Mouse (Mus musculus) heart, adult 2 months (tissue): ENCODE data around the gene Trappc1. TPM values are rescaled to one million over a fixed set of nuclear protein-coding genes. Genes with fewer than 3 reads are reported as not detected.
A peak's percentile ranks its signal among the peaks of the same experiment; 100 is the strongest.

Source experiments
- DNase-seq, 2 experiments: peaks; one replicate each; pipeline ENCODE4 v3.0.0; 2021
- H3K27ac ChIP-seq: fragments of 200-600 bp; 2 replicates; pipeline ENCODE4 v1.8.1; 2022
- H3K27me3 ChIP-seq: fragments of 200-500 bp; 2 replicates; pipeline ENCODE4 v1.6.1; 2012; ENCODE audit warnings: mild to moderate bottlenecking, low read length, inconsistent platforms, mixed read lengths; ENCODE audit not compliant: control insufficient read depth, insufficient read depth
- H3K36me3 ChIP-seq: fragments of 200-500 bp; 2 replicates; pipeline ENCODE4 v1.6.1; 2012; ENCODE audit warnings: low read length, inconsistent platforms; ENCODE audit not compliant: control insufficient read depth, insufficient read depth
- H3K4me1 ChIP-seq: fragments of 200-500 bp; 2 replicates; pipeline ENCODE4 v1.6.1; 2011; ENCODE audit warnings: low read length; ENCODE audit not compliant: control insufficient read depth, insufficient read depth
- H3K4me3 ChIP-seq: fragments of 200-600 bp; 2 replicates; pipeline ENCODE4 v1.8.1; 2022
- H3K79me2 ChIP-seq: fragments of 200-500 bp; replicated peaks from 2 replicates; pipeline ENCODE4 v1.6.1; 2012; ENCODE audit warnings: mild to moderate bottlenecking, inconsistent platforms, low read length, moderate library complexity, mixed read lengths; ENCODE audit not compliant: control insufficient read depth, insufficient read depth
- H3K9ac ChIP-seq: fragments of 200-500 bp; 2 replicates; pipeline ENCODE4 v1.6.1; 2012; ENCODE audit warnings: low read depth, mild to moderate bottlenecking, control low read depth, inconsistent platforms, low read length, mixed read lengths
- CTCF ChIP-seq: fragments of 200-600 bp; IDR thresholded peaks from 2 replicates; pipeline ENCODE4 v1.8.1; 2022; ENCODE audit warnings: antibody characterized with exemption, mild to moderate bottlenecking, moderate library complexity
- EP300 ChIP-seq: fragments of 200-500 bp; IDR thresholded peaks from 2 replicates; pipeline ENCODE4 v1.6.1; 2011; ENCODE audit warnings: low read depth, low read length, control low read depth; ENCODE audit not compliant: insufficient read depth
- POLR2A ChIP-seq: fragments of 200-500 bp; IDR thresholded peaks from 2 replicates; pipeline ENCODE4 v1.6.1; 2011; ENCODE audit warnings: mild to moderate bottlenecking, low read depth, low read length, control low read depth; ENCODE audit not compliant: insufficient read depth
- WGBS: fragments of 180-500 bp; shearing (Covaris S2); methylation state at CpG from one replicate; pipeline ENCODE4 v1.1.7; 2018; 5-methylcytosine and 5-hydroxymethylcytosine counted together
- intact Hi-C: fragments of 180-260 bp; cut with DNase I; formaldehyde crosslinking; loops from one replicate; pipeline ENCODE4 v1.15.1; 2025
- polyA plus RNA-seq: library from polyadenylated mRNA; depleted of rRNA; stranded (reverse); fragments of >200 nt; gene quantifications from 2 replicates; pipeline ENCODE4 v1.2.3, GENCODE M21; 2012
- total RNA-seq, 2 experiments: library from RNA; stranded (reverse); gene quantifications; 2 replicates each; pipeline ENCODE4 v1.2.3; 2021

Gene Trappc1
- total and polyA plus RNA-seq, 3 experiments: 45.5 to 48.0 (median 46.6) TPM

DNA sequence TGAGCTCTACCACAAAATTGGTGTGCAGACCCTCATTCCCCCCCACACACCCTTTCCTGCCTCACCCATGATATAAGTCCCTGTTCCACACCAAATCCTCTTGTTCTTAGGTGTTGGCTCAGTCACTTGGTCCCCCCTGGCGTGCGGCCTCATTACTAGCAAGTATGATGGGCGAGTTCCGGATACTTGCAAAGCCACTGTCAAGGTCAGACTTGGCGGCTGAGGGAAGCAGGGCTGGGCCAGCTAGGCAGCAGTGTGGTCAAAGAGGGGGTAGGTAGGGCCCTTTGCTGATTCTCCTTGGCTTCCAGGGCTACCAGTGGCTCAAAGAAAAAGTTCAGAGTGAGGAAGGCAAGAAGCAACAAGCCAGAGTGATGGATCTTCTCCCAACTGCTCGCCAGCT, 7.4 kb downstream of the Trappc1 start:
- no peak overlapping the region for H3K4me3 ChIP-seq
- H3K79me2 ChIP-seq: no peaks in the 10 kb centered on the region
- peaks cover 1% of the 10 kb centered on the region; the same call in 1 of the 2 replicates for H3K27me3 ChIP-seq
- 91% methylated on average over 6 of the region's 6 CpGs for WGBS
- DNase-seq: no peak
- TF ChIP-seq POLR2A (no peak), CTCF (no peak), EP300 (no peak)
- no peaks in the 10 kb centered on the region for H3K36me3 ChIP-seq
- H3K9ac ChIP-seq: no peak overlapping the region
- intact Hi-C loops: no loop called here
- no peak overlapping the region for H3K27ac ChIP-seq
- H3K4me1 ChIP-seq: peaks cover 4% of the 10 kb centered on the region

DNA sequence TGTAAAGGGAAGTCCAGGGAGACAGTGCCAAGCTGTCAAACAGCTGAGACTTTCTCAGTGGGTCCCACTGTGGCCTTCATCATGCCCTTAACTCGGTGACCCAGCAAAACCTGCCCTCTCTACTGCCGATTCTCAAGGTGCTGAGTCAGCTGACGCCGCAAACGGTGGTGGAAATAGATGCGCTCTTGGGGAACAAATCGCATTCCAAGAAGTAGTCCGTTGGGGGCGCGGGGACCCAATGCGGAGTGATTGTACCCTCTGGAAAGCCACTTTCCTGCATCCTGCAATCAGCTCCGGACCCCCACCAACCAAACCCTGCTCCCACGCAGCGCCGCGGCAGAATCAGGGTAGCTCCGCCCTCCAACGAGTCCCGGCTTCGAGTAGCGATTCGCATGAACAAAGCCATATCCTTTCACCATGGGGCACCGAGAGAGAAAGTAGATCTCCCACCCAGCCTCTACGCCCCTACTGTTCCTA, 8.2 kb downstream of the Trappc1 start:
- Histone ChIP-seq H3K4me3 (peak overlapping the region; percentile 83), H3K9ac (peak overlapping the region; percentile 84), H3K79me2 (no peaks in the 10 kb centered on the region), H3K4me1 (peaks cover 4% of the 10 kb centered on the region), H3K27me3 (no peaks in the 10 kb centered on the region), H3K36me3 (no peaks in the 10 kb centered on the region), H3K27ac (peak overlapping the region; percentile 72)
- TF ChIP-seq POLR2A (peak; percentile 87), CTCF (no peak), EP300 (peak; percentile 73)
- peak; percentile 78 to 81 for DNase-seq
- WGBS: 1% methylated on average over 24 of the region's 24 CpGs
- intact Hi-C loops: no loop called here

DNA sequence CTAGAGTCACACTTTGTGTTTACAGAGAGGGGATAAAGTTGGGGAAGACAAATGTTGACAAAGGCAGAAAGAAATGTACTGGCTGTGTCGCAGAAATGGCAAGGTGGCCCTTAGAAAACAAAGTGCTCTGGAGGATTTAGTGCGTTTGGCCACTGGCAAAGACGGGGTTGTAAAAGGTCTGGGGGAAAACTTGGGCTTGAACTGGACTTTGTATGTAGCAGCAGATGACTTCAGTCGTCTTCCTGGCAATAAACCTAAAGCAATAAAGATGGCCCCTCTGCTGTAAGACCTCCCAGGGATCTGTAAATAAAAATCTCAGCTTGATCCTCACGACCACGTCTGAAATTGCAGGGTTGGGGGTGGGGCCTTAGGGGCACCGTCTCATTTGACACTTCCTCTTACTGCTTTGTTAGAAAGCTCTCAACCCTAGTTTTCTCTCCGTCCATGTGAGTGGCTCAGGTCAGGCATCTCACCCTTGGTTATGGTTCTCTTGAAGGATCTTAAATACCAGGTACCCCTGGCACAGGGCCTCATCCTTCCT, 9.0 kb downstream of the Trappc1 start:
- Histone ChIP-seq H3K4me3 (no peak overlapping the region), H3K27ac (no peak overlapping the region; the same call in 1 of the 2 replicates), H3K4me1 (peaks cover 4% of the 10 kb centered on the region), H3K36me3 (no peaks in the 10 kb centered on the region), H3K27me3 (no peaks in the 10 kb centered on the region), H3K9ac (no peak overlapping the region), H3K79me2 (no peaks in the 10 kb centered on the region)
- TF ChIP-seq CTCF: no peak
- TF ChIP-seq POLR2A: no peak
- no peak for TF ChIP-seq EP300
- 69% methylated on average over 8 of the region's 8 CpGs for WGBS
- intact Hi-C loops: no loop called here
- no peak for DNase-seq

DNA sequence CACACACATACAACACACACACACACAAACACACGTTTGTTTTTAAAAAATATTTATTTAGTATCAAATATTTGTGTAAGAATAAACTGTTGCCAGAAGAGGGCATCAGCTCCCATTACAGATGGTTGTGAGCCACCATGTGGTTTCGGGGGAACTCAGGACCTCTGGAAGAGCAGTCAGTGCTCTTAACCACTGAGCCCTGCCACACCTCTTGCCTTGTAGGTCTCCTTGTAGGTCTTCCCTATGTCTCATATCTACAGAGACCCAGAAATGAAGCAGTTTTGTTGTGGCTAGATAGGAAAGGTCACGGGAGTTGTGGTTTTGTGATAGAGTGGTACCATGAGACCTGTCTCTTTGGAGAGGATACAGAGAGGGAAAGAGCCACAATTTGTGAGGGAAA, 10.1 kb downstream of the Trappc1 start:
- H3K27ac ChIP-seq: peak overlapping the region; percentile 46
- intact Hi-C loops: no loop called here
- peaks cover 4% of the 10 kb centered on the region for H3K4me1 ChIP-seq
- DNase-seq: no peak
- TF ChIP-seq CTCF (peak; percentile 51), POLR2A (no peak)
- no peaks in the 10 kb centered on the region for H3K79me2 ChIP-seq
- no peak overlapping the region for H3K4me3 ChIP-seq
- no peaks in the 10 kb centered on the region for H3K27me3 ChIP-seq
- whole genome bisulfite sequencing: 36% methylated on average over 3 of the region's 3 CpGs
- H3K36me3 ChIP-seq: no peaks in the 10 kb centered on the region
- no peak overlapping the region for H3K9ac ChIP-seq

DNA sequence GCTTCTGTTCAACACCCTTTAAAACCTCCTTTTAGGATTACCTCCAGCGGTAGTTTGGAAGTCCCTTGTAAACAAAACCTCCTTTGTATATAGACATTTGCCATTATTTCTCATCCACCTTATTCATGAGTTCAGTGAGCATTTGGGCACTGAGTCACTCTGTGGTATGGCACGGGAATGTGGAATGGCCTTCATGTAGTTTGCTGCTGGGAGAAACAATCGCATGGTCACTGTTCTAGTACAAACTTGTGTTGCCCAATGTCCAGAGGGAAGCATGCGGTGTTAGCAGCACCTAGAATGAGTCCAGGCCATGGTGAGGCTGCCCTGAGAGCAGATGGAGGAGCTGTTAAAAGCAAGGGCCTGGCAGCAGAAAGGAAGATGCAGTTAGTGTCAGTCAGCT, 11.0 kb downstream of the Trappc1 start:
- intact Hi-C loops: no loop called here
- H3K4me1 ChIP-seq: peaks cover 4% of the 10 kb centered on the region
- H3K79me2 ChIP-seq: no peaks in the 10 kb centered on the region
- no peak overlapping the region for H3K4me3 ChIP-seq
- H3K9ac ChIP-seq: no peak overlapping the region
- no peaks in the 10 kb centered on the region for H3K36me3 ChIP-seq
- DNase-seq: no peak
- 77% methylated on average over 4 of the region's 4 CpGs for WGBS
- no peak overlapping the region; the same call in 1 of the 2 replicates for H3K27ac ChIP-seq
- TF ChIP-seq EP300 (no peak), CTCF (no peak), POLR2A (no peak)
- H3K27me3 ChIP-seq: no peaks in the 10 kb centered on the region
